Mouse (Mus musculus) hindbrain, embryonic 14.5 days (tissue): Measurements from ENCODE around the gene Usp51. TPM values are rescaled to one million over a fixed set of nuclear protein-coding genes. Genes with fewer than 3 reads are reported as not detected.
"Not testable (repeated sequence)": the region's sequence is repeated elsewhere in the genome, so short reads cannot be mapped to it uniquely, and the experiment has no call there.

Experiments
- ATAC-seq: fragments of 200-750 bp; cut with Nextera tagmentation; 2 replicates; pipeline ENCODE4 v1.8.0; 2017; ENCODE audit warnings: moderate number of reproducible peaks, mild to moderate bottlenecking, moderate TSS enrichment, moderate library complexity; ENCODE audit not compliant: low FRiP score
- DNase-seq: peaks from one replicate; pipeline ENCODE4 v3.0.0-alpha.2; 2015; ENCODE audit warnings: low spot score
- H3K27ac ChIP-seq: fragments of 300-500 bp; sonication (generic); 2 replicates; pipeline ENCODE4 v1.5.1; 2014; ENCODE audit warnings: mild to moderate bottlenecking, moderate library complexity
- H3K27me3 ChIP-seq: fragments of 300-500 bp; sonication (generic); 2 replicates; pipeline ENCODE4 v1.6.1; 2014; ENCODE audit warnings: mild to moderate bottlenecking, low read length, mixed read lengths; ENCODE audit not compliant: control insufficient read depth, insufficient read depth
- H3K36me3 ChIP-seq: fragments of 300-500 bp; sonication (generic); replicated peaks from 2 replicates; pipeline ENCODE4 v1.6.1; 2014; ENCODE audit not compliant: control insufficient read depth, insufficient read depth
- H3K4me1 ChIP-seq: fragments of 300-500 bp; sonication (generic); replicated peaks from 2 replicates; pipeline ENCODE4 v1.6.1; 2014; ENCODE audit warnings: antibody characterized with exemption, low read length, mixed read lengths; ENCODE audit not compliant: control insufficient read depth, insufficient read depth
- H3K4me2 ChIP-seq: fragments of 300-500 bp; sonication (generic); replicated peaks from 2 replicates; pipeline ENCODE4 v1.6.1; 2014; ENCODE audit warnings: mild to moderate bottlenecking, moderate library complexity
- H3K4me3 ChIP-seq: fragments of 300-500 bp; sonication (generic); replicated peaks from 2 replicates; pipeline ENCODE4 v1.5.1; 2014; ENCODE audit warnings: mild to moderate bottlenecking, low read length
- H3K9ac ChIP-seq: fragments of 300-500 bp; sonication (generic); 2 replicates; pipeline ENCODE4 v1.6.1; 2014
- H3K9me3 ChIP-seq: fragments of 300-500 bp; sonication (generic); 2 replicates; pipeline ENCODE4 v1.6.1; 2016; ENCODE audit warnings: low read length; ENCODE audit not compliant: control insufficient read depth
- WGBS: fragments of 180-500 bp; shearing (Covaris S2); extraction: QIAGEN DNeasy Blood & Tissue Kit; methylation state at CpG from one replicate; pipeline ENCODE4 v1.1.7; 2014; 5-methylcytosine and 5-hydroxymethylcytosine counted together
- polyA plus RNA-seq: library from polyadenylated mRNA; unstranded; fragments of >200 nt; fragmentation: Nextera tagmentation; extraction: Ambion mirVana; gene quantifications from 2 replicates; pipeline ENCODE4 v1.2.1, GENCODE M21; 2014

Gene Usp51
- 3.3 and 3.7 TPM in 2 replicates for polyA plus RNA-seq

DNA sequence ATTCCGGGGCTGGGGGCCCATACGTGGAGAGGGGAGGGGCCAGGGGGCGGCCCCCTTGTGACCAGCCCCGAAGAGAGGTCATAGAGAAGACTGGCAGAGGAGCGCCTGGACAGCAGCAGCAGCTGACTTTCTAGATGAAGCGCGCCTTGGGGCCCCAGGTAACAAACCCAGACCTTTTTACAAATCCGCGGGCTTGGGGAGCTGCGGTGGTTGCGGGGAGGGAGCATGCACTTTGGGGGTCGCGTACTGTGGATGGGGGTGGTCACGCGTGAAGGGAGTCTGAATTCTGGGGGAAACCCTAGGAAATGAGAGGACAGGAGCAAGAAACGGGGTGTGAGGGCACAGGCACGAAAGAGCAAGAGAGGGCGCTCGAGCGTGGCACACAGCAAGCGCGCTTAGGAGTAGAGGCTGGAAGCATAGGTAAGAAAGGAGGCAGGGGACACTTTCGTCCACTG is at the start of gene Usp51:
Gene Usp51, plus strand, starts transcription at position 83 of the 455 bp plus-strand sequence.
- Histone ChIP-seq H3K36me3 (no peaks in the 10 kb centered on the region), H3K4me1 (no peaks in the 10 kb centered on the region), H3K27me3 (0 out of 2 replicates have a peak, but pooled peaks cover 6% of the 10 kb centered on the region), H3K9me3 (no peaks in the 10 kb centered on the region), H3K9ac (peak within 1 kb of the TSS; percentile 66), H3K4me3 (peak within 1 kb of the TSS; percentile 55), H3K27ac (peak within 1 kb of the TSS; percentile 89), H3K4me2 (peak within 1 kb of the TSS; percentile 56)
- peak; percentile 82 for ATAC-seq
- 14% methylated on average over 23 of the region's 23 CpGs for WGBS
- DNase-seq, result peak; percentile 34

DNA sequence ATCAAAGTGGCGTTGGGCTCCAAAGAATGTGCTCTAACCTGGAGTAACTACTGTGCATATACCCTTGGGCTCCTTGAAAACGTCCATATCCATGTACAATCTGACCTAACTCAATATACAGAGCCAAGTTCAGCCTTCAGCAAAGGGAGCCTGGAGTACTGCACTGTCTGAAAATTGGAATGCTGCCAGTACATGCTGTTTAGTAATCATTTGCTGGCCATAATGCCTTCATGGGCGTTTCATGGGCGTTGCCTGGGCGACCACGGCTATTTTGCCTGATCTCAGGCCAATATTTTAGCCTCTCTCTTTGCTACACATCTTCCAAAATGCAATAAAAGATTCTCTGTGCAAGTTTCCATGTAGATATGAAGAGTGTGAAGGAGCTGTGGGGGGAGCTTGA is 36.7 kb upstream of the Usp51 start:
- Histone ChIP-seq H3K9ac (no peak overlapping the region), H3K9me3 (no peaks in the 10 kb centered on the region), H3K27me3 (no peaks in the 10 kb centered on the region), H3K4me1 (peaks cover 4% of the 10 kb centered on the region; the same call in 1 of the 2 replicates), H3K4me2 (no peak overlapping the region), H3K4me3 (no peak overlapping the region), H3K27ac (no peak overlapping the region), H3K36me3 (no peaks in the 10 kb centered on the region)
- ATAC-seq (no peak), DNase-seq (peak; percentile 36)
- 49% methylated on average over 6 of the region's 6 CpGs for WGBS

DNA sequence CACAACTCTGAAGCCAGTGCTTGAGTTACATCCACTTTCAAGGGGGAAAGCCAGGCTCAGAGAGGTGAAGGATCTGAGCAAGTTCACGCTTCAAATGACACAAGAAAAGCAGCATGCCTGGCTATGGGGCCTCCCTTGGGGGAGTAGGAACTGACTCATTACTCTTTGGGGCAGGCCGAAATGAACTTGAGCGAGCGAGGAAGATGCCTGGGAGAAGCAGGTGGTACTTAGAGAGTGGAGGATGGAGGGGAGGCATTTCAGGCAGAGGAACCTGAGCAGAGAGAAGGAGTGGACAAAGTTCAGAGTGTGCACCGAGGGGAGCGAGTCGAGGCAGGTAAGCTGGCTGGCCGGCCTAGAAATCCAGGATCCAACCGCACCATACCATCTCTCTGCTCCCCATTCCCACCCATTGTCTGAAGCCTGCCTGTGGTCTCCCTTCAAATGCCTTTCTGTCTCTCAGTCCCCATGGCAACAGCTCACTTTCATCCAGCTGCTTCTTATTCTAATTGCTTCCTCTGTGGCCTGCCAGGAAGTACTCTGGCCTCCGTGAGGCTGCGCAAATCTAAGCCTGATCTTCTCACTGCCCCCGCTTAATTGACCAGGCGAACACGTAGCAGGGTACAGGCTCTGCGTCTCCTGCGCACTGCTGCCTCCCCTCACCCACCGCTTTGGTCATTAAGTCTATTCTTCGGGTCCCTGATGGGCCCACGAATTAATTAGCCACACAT is 32.6 kb upstream of the Usp51 start:
- H3K27me3 ChIP-seq, H3K4me1 ChIP-seq, DNase-seq: not testable (repeated sequence)

DNA sequence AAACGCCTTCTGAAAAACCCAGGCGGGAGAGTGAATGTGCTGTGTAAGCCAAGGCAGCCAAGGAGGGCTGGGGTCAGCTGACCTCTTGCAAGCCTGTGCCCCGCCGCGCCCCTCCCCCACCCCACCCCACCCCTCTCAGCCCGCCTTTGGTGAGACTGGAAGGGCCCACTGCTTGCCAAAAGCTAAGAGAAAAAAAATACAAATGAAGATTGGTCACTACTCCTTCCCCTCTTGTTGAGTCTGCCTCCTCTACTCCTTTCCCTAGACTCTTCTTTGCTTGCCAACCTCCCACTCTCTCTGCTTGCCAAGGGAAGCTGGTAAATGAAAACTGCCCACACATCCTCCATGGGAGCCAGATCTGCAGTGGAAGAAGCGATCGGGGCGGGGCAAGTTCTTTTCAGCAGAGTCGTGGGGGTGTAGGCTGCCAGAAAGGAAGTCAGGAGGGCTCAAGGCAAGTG is 32.0 kb upstream of the Usp51 start:
- Histone ChIP-seq H3K36me3 (no peaks in the 10 kb centered on the region), H3K4me3 (no peak overlapping the region), H3K27me3 (0 out of 2 replicates have a peak, but pooled peaks cover 5% of the 10 kb centered on the region), H3K4me2 (peak overlapping the region; percentile 17), H3K9ac (no peak overlapping the region), H3K9me3 (no peaks in the 10 kb centered on the region), H3K27ac (peak overlapping the region; percentile 74), H3K4me1 (peaks cover 4% of the 10 kb centered on the region; the same call in 1 of the 2 replicates)
- ATAC-seq (no peak; the same call in 1 of the 2 replicates), DNase-seq (peak; percentile 25)
- WGBS, result 21% methylated on average over 6 of the region's 10 CpGs

More for the DNA sequence above, 32.6 kb upstream of the Usp51 start:
- WGBS, result 41% methylated on average over 5 of the region's 19 CpGs
- H3K9me3 ChIP-seq, H3K4me3 ChIP-seq, H3K36me3 ChIP-seq, H3K9ac ChIP-seq: not testable (repeated sequence)
- peak; percentile 95 for ATAC-seq
- peak overlapping the region; percentile 74 for H3K27ac ChIP-seq
- H3K4me2 ChIP-seq, result peak overlapping the region; percentile 17

DNA sequence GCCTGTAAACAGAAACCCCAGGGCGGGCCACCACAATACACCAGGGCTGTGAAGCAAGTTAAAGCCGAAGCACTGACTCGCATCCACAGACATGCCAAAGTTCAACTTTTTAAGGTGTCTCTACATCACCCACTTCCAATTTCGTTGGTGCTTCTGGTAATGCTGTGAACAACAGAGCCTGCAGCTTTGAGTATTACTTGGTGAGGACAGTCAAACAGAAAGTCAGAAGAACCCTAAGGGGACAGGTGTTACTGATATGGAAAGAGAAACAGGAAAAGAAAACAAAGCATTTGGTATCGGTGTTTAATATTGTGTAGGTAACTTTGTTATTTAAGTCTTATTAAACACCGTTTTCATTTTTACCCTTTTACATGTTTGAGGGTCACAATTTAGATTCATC is 29.7 kb upstream of the Usp51 start:
- Histone ChIP-seq H3K9ac (no peak overlapping the region), H3K4me2 (no peak overlapping the region), H3K36me3 (no peaks in the 10 kb centered on the region), H3K27ac (no peak overlapping the region), H3K4me3 (no peak overlapping the region), H3K27me3 (0 out of 2 replicates have a peak, but pooled peaks cover 5% of the 10 kb centered on the region), H3K4me1 (peaks cover 4% of the 10 kb centered on the region; the same call in 1 of the 2 replicates), H3K9me3 (no peaks in the 10 kb centered on the region)
- ATAC-seq (no peak), DNase-seq (no peak)
- 95% methylated on average over 6 of the region's 6 CpGs for WGBS

DNA sequence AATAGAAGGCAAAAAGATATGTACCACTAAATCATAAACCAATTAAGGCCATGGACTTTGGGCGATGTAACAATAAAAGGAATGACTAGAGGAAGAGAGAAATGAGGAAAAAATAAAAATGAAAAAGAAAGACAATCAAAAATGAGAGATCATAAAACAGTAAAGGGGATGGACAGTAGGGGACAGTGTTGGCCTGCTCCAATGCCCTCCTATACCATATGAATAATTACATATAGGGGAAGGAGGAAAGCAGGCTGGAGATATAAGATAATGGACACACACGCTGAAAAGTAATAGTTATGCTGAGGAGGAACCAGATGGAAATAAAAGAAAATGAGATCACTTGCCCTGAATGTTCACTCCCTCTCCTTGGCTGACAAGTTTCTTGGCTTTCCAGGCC is 21.3 kb upstream of the Usp51 start:
- H3K27ac ChIP-seq, result no peak overlapping the region
- peaks cover 5% of the 10 kb centered on the region; the same call in 1 of the 2 replicates for H3K27me3 ChIP-seq
- H3K36me3 ChIP-seq, result no peaks in the 10 kb centered on the region
- H3K4me3 ChIP-seq, result no peak overlapping the region
- H3K4me1 ChIP-seq, result no peaks in the 10 kb centered on the region
- H3K9me3 ChIP-seq, result no peaks in the 10 kb centered on the region
- WGBS, result 58% methylated on average over 2 of the region's 2 CpGs
- ATAC-seq (no peak), DNase-seq (no peak)
- no peak overlapping the region for H3K9ac ChIP-seq
- no peak overlapping the region for H3K4me2 ChIP-seq

DNA sequence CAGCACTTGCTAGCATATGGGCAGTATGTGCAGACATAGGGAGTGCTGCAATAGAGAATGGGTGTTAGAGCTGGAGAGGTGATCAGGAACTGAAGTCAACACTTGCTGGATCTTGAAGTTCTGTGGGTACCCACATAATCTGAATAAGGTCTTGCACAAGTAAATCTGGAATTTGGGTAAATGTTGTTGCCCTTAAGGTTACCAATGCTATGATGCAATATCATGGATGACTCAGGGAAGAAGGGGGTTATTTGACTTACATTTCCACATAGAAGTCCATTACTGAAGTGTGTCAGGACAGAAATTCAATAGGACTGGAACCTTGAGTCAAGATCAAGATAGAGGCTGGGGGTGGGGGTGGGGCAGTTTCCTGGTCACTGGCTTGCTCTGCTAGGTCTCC is 16.4 kb upstream of the Usp51 start:
- not testable (repeated sequence) for DNase-seq, H3K36me3 ChIP-seq, ATAC-seq, H3K9ac ChIP-seq, H3K4me2 ChIP-seq, H3K4me1 ChIP-seq, H3K27me3 ChIP-seq, H3K27ac ChIP-seq, H3K4me3 ChIP-seq, H3K9me3 ChIP-seq

DNA sequence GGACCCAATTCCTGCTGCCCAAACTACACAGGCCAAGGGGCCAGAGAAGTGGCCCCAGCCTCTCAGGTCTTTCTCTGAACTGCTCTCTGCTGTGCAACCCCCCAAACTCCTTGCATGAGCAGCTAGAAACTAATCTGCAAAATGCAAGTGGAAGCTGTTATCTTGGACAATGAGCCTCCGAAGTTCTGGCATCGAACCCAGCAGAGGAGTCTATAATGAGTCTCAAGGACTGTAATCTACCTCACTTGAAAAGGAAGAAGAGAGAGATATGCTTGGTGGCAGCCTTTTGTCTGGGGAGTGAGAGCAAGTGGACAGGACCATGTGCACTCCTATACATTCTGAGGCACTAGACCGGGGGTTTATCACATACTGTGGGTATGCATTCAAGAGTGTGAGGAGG is 10.2 kb upstream of the Usp51 start:
- not testable (repeated sequence) for H3K4me1 ChIP-seq, H3K4me2 ChIP-seq, H3K9me3 ChIP-seq, DNase-seq, H3K4me3 ChIP-seq, H3K9ac ChIP-seq, H3K27me3 ChIP-seq, ATAC-seq, H3K36me3 ChIP-seq, H3K27ac ChIP-seq
- WGBS, result no CpG with 5 or more reads among the region's 3 CpGs

DNA sequence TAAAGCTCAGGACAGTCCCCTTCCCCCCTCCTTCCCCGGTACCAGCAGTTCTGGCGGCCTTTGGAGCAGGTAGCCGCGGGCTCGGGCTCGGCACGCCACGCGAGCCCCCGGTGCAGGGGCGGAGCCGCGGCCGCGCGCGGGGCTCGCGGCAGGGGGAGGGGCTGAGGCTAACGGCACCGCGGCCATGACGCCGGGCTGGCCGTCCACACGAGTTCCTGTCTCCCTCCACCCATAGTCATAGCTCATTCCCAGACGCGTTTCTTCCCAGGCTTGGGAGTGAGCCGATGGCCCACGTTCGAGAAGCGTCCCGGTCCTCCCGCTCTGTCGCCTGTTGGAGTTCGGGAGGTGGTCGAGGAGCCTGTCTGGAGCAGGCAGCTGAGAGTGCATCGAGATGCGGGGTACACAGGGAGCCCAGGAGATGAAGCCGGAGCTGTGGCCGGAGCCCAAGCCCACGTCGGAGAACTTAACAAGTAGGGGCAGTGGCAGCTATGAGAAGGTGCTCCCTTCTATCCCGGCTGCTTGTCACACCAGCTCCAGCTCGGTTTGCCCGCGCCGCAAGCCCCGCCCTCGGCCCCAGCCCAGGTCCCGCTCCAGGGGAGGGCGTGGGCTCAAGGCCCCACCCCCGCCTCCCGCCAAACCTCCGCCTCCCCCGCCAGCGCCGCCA is 884 bp downstream of the Usp51 start:
- peak; percentile 55 for DNase-seq
- Histone ChIP-seq H3K4me1 (no peaks in the 10 kb centered on the region), H3K9me3 (no peaks in the 10 kb centered on the region), H3K27me3 (0 out of 2 replicates have a peak, but pooled peaks cover 6% of the 10 kb centered on the region), H3K36me3 (no peaks in the 10 kb centered on the region), H3K9ac (peak overlapping the region; percentile 66), H3K4me3 (peak overlapping the region; percentile 55), H3K4me2 (peak overlapping the region; percentile 56), H3K27ac (peak overlapping the region; percentile 89)
- 20% methylated on average over 54 of the region's 58 CpGs for WGBS
- peak; percentile 89 for ATAC-seq
